Mouse (Mus musculus) lung, postnatal 10 days (tissue): ENCODE measurements around the gene Tmem29.
"Not testable (repeated sequence)": the region's sequence is repeated elsewhere in the genome, so short reads cannot be mapped to it uniquely, and the experiment has no call there.

Experiments used
- DNase-seq: peaks from one replicate; pipeline ENCODE4 v3.0.0; 2021

Tmem29 gene

GRCm38 (mm10) chrX:150458766-150459350 lies at the start of gene Tmem29:
Gene Tmem29 (minus strand): TSS chrX:150459154.
- DNase-seq = peak; percentile 92

GRCm38 (mm10) chrX:150508696-150509095 lies 49.7 kb upstream of the Tmem29 start:
- DNase-seq = no peak

GRCm38 (mm10) chrX:150487811-150488210 lies 28.9 kb upstream of the Tmem29 start:
- DNase-seq = not testable (repeated sequence)

GRCm38 (mm10) chrX:150486314-150487030 lies 27.5 kb upstream of the Tmem29 start:
- peak; percentile 4 for DNase-seq

GRCm38 (mm10) chrX:150477854-150478780 lies 19.2 kb upstream of the Tmem29 start:
- DNase-seq = peak; percentile 85

GRCm38 (mm10) chrX:150471416-150471815 lies 12.5 kb upstream of the Tmem29 start:
- DNase-seq = no peak

- no peak for DNase-seq
Observed at GRCm38 (mm10) chrX:150468266-150468665, 9.3 kb upstream of the Tmem29 start.

GRCm38 (mm10) chrX:150466817-150467216 lies 7.9 kb upstream of the Tmem29 start:
- DNase-seq = not testable (repeated sequence)

- no peak for DNase-seq
Observed at GRCm38 (mm10) chrX:150460143-150460542, 1.2 kb upstream of the Tmem29 start.

GRCm38 (mm10) chrX:150459411-150459927 lies 515 bp upstream of the Tmem29 start:
- peak; percentile 56 for DNase-seq

GRCm38 (mm10) chrX:150458136-150458535 lies 818 bp downstream of the Tmem29 start:
- DNase-seq = no peak

- peak; percentile 82 for DNase-seq
Observed at GRCm38 (mm10) chrX:150440505-150441338, 18.2 kb downstream of the Tmem29 start.

GRCm38 (mm10) chrX:150436373-150436772 lies 22.6 kb downstream of the Tmem29 start:
- DNase-seq = no peak

GRCm38 (mm10) chrX:150435367-150435766 lies 23.6 kb downstream of the Tmem29 start:
- no peak for DNase-seq

- DNase-seq = no peak
Observed at GRCm38 (mm10) chrX:150413505-150413904, 45.4 kb downstream of the Tmem29 start.
